ENCODE assay signal across 14 mouse cellular contexts in the genomic region with DNA sequence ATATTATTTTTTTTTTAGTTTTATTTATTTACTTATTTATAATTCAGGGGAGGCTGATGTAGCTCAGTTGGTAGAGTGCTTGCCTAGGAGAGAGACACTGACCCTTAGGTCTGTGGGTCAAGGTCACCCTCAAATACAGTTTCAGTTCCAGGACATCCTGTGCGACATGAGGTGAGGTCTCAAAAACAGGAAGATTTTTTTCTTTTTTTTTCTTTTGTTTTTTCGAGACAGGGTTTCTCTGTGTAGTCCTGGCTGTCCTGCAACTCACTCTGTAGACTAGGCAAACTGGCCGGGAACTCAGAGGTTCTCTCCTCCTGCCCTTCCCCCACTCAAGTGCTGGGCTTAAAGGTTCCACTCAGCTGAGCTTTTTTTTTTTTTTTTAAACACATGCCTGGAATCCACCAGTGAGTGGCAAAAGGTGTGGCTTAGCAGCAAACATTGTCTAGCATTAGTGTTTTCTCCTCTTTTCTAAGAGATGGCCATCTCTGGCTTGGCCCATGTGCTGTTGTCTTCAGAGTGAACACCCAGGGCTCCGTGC. TPM values are rescaled to one million over a fixed set of nuclear protein-coding genes. Genes with fewer than 3 reads are reported as not detected.
A peak's percentile ranks its signal among the peaks of the same experiment; 100 is the strongest.
DNase-seq lines count a peak whose midpoint lies in the region; ATAC-seq lines count a peak whose summit lies in the region.
"Had no signal": no experiment of that assay in that cellular context is flagged by ENCODE, and none has a peak within 500 bp of the region (broad histone marks: within the 10 kb centered on the region; RNA-seq: fewer than 3 reads in every experiment).

No protein-coding gene starts in this region.

- H3K27ac ChIP-seq in kidney, embryonic 14.5 days (ENCODE audit: low read depth, low read length), result no peak overlapping the region
- no peak overlapping the region; the same call in 1 of the 2 replicates for H3K27ac ChIP-seq in intestine, embryonic 16.5 days (ENCODE audit: low read length)
- H3K27ac ChIP-seq: limb, embryonic 13.5 days had no signal

- WGBS in kidney, embryonic 14.5 days, result 50% methylated on average over 4 of the region's 4 CpGs
- WGBS in intestine, embryonic 16.5 days, result 57% methylated on average over 4 of the region's 4 CpGs

- H3K4me1 ChIP-seq in kidney, embryonic 14.5 days (ENCODE audit: control insufficient read depth, insufficient read depth, low read length), result peaks cover 24% of the 10 kb centered on the region
- peaks cover 32% of the 10 kb centered on the region for H3K4me1 ChIP-seq in intestine, embryonic 16.5 days (ENCODE audit: control insufficient read depth, insufficient read depth, low read length)

- no peak for ATAC-seq in kidney, embryonic 14.5 days (ENCODE audit: low FRiP score, low TSS enrichment)
- ATAC-seq in intestine, embryonic 16.5 days, result no peak

- no peak overlapping the region for H3K4me3 ChIP-seq in kidney, embryonic 14.5 days (ENCODE audit: low read length)
- no peak overlapping the region for H3K4me3 ChIP-seq in intestine, embryonic 16.5 days (ENCODE audit: low read length)
- H3K4me3 ChIP-seq: left cerebral cortex, adult 2 months; midbrain, embryonic 12.5 days had no signal

- no peak overlapping the region for H3K4me2 ChIP-seq in kidney, embryonic 14.5 days (replicated peaks; ENCODE audit: low read depth, low read length)
- no peak overlapping the region for H3K4me2 ChIP-seq in intestine, embryonic 16.5 days (ENCODE audit: low read depth, low read length)

- H3K9ac ChIP-seq in kidney, embryonic 14.5 days (ENCODE audit: low read depth, low read length), result no peak overlapping the region
- no peak overlapping the region for H3K9ac ChIP-seq in intestine, embryonic 16.5 days (ENCODE audit: low read depth, low read length)
- H3K9ac ChIP-seq: limb, embryonic 13.5 days; midbrain, embryonic 12.5 days had no signal

- no peaks in the 10 kb centered on the region for H3K9me3 ChIP-seq in kidney, embryonic 14.5 days (ENCODE audit: control insufficient read depth, low read length)
- H3K9me3 ChIP-seq in intestine, embryonic 16.5 days (ENCODE audit: control insufficient read depth, low read length), result no peaks in the 10 kb centered on the region
- H3K9me3 ChIP-seq: G1E; limb, embryonic 13.5 days; midbrain, embryonic 12.5 days had no signal

- no peaks in the 10 kb centered on the region for H3K27me3 ChIP-seq in kidney, embryonic 14.5 days (ENCODE audit: control insufficient read depth, insufficient read depth, low read length)
- no peaks in the 10 kb centered on the region for H3K27me3 ChIP-seq in intestine, embryonic 16.5 days (replicated peaks; ENCODE audit: control insufficient read depth, insufficient read depth, low read length)

- DNase-seq in adrenal gland, postnatal 14 days, result peak; percentile 21
- no peak for DNase-seq in adrenal gland, adult 8-10 months
- peak; percentile 48 for DNase-seq in kidney, adult 9 months
- peak; percentile 27 to 56 for DNase-seq in kidney, postnatal 4 days
- DNase-seq in lung, postnatal 36 days, result peak; percentile 86
- no peak for DNase-seq in urinary bladder, postnatal 10 days (ENCODE audit: low spot score)
- DNase-seq: cerebellum, adult 9-11 months; heart, postnatal 4 days had no signal

- no peaks in the 10 kb centered on the region; the same call in none of the 2 replicates for H3K36me3 ChIP-seq in kidney, embryonic 14.5 days (ENCODE audit: control insufficient read depth, insufficient read depth, low read length)
- H3K36me3 ChIP-seq in intestine, embryonic 16.5 days (ENCODE audit: control insufficient read depth, insufficient read depth, low read length), result no peaks in the 10 kb centered on the region

RNA-seq across cellular contexts. Expression of gene Bbc3, which starts 7.1 kb away (rescaled TPM):
- 5.8 and 11.6 TPM in 2 replicates for total RNA-seq in adrenal gland, postnatal 14 days (2021)
- total RNA-seq in adrenal gland, adult 8-10 months (2022), result 10 to 100 TPM in 1 of 4 experiments, 1 to 10 TPM in 3; 4.3 to 10.1 (median 5.2) TPM
- polyA plus RNA-seq in kidney, embryonic 14.5 days (2014; fragmentation: Nextera tagmentation; extraction: Ambion mirVana), result 8.6 and 13.8 TPM in 2 replicates
- 6.2 and 6.6 TPM in 2 replicates for polyA plus RNA-seq in intestine, embryonic 16.5 days (2015; fragmentation: Nextera tagmentation; extraction: Ambion mirVana)

RNA-seq across cellular contexts. Expression of gene Ccdc9, which starts 28.7 kb away (rescaled TPM):
- total RNA-seq in adrenal gland, postnatal 14 days (2021), result 68.1 and 75.4 TPM in 2 replicates
- 100 to 1,000 TPM in 1 of 4 experiments, 10 to 100 TPM in 3; 48.7 to 119 (median 89.2) TPM for total RNA-seq in adrenal gland, adult 8-10 months (2022)
- polyA plus RNA-seq in kidney, embryonic 14.5 days (2014; fragmentation: Nextera tagmentation; extraction: Ambion mirVana), result 24.6 and 28.3 TPM in 2 replicates
- polyA plus RNA-seq in intestine, embryonic 16.5 days (2015; fragmentation: Nextera tagmentation; extraction: Ambion mirVana), result 19.8 and 20.8 TPM in 2 replicates

RNA-seq across cellular contexts. Expression of gene Inafm1, which starts 41.9 kb away (rescaled TPM):
- total RNA-seq in adrenal gland, postnatal 14 days (2021), result 16.6 and 21.1 TPM in 2 replicates
- 10 to 100 TPM; 21.9 to 37.5 (median 28.8) TPM for total RNA-seq in adrenal gland, adult 8-10 months (2022)
- 19.3 and 19.8 TPM in 2 replicates for polyA plus RNA-seq in kidney, embryonic 14.5 days (2014; fragmentation: Nextera tagmentation; extraction: Ambion mirVana)
- polyA plus RNA-seq in intestine, embryonic 16.5 days (2015; fragmentation: Nextera tagmentation; extraction: Ambion mirVana), result 13.0 and 14.2 TPM in 2 replicates

RNA-seq across cellular contexts. Expression of gene C5ar1, which starts 56.0 kb away (rescaled TPM):
- 3.3 and 5.5 TPM in 2 replicates for total RNA-seq in adrenal gland, postnatal 14 days (2021)
- total RNA-seq in adrenal gland, adult 8-10 months (2022), result 1 to 10 TPM; 5.4 to 9.8 (median 8.4) TPM
- 1.2 and 1.8 TPM in 2 replicates for polyA plus RNA-seq in kidney, embryonic 14.5 days (2014; fragmentation: Nextera tagmentation; extraction: Ambion mirVana)
- polyA plus RNA-seq in intestine, embryonic 16.5 days (2015; fragmentation: Nextera tagmentation; extraction: Ambion mirVana), result 1.9 and 2.4 TPM in 2 replicates
- polyA plus RNA-seq: G1E had no signal

Comparison
In these comparisons a context has a peak if more than half of its experiments do, and no peak if none do; other contexts are left out.
1. DNase-seq: peak in adrenal gland, postnatal 14 days (single experiment), kidney, adult 9 months (single experiment), kidney, postnatal 4 days (2 of 2) and lung, postnatal 36 days (single experiment); none in adrenal gland, adult 8-10 months (single experiment) and urinary bladder, postnatal 10 days (single experiment).